Mouse (Mus musculus) cerebellum, postnatal 14 days (tissue): ENCODE data around the gene Olfr645.

Experiments
- DNase-seq, 2 experiments: peaks; one replicate each; pipeline ENCODE4 v3.0.0; 2021; ENCODE audit warnings: mixed read lengths in 2 of 2

Olfr645 gene

DNA sequence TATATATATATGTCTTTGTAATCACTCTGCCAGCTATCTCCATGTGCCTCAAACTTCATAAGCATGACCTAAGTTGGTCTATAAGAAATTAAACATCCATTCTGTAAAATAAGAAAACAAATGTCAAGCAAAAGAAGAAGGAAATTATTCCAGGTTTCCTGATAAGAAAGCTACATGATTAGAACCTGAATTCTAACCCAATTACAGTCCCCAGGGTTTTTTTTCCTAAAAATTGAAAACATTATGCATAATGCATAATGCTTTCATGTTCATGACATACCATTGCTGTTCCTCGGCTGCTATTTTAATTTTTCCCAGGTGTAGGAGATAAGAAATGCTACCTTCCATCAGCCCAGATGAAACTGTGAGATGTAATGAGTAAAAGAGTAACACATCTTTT lies at the start of gene Olfr645:
Olfr645 (minus strand) TSS at position 101 of the 400 bp plus-strand sequence.
- DNase-seq, result no peak

- no peak for DNase-seq
Observed at GRCm38 (mm10) chr7:104129726-104130125, 44.5 kb upstream of the Olfr645 start, which contains the start of gene Ubqln5. Gene Ubqln5, minus strand, starts transcription at chr7:104129826.

GRCm38 (mm10) chr7:104104757-104104972 lies 19.4 kb upstream of the Olfr645 start, which contains the start of gene Olfr646:
Gene Olfr646, plus strand, starts transcription at chr7:104104873.
- DNase-seq, result no peak

DNA sequence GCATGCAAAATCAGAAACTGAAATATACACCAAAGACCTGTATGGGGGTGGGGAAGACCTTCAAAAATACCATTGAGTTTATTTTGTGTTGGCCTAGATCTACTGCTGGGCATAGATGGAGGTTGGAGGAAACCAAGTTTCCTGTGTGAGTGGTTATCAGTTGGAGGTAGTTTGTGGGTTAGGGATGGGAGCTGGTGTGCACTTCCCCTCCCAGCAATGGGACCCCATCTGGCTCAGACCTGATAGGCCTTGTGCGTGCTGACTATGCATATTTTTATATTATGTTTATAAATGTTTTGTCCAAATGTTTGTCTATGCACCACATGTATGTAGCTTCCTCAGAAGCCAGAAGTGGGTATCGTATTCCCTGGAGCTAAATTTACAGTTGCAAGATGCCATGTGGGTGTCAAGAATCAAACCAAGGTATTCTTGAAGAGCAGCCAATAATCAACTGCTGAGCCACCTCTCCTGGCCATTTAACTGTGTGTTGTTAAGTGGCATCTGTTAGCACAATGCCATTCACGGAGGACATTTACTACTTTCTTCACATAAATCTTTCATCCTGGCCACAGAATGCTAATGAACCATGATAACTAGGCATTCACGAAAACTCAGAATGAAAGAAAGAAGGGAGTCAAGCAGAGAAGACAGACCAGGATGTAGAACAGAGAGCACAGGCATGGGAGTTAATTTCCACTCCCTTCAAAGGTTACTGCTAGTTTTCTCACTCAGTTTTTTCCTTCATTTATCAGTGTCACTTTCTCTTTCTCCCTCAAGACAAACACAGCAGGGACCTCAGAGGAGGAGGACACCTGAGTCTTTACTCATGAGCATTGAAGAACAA lies 18.9 kb upstream of the Olfr645 start:
- DNase-seq, result no peak

- no peak for DNase-seq
Observed at GRCm38 (mm10) chr7:104071769-104072168, 13.5 kb downstream of the Olfr645 start, which contains the start of gene Olfr644. Gene Olfr644, minus strand, starts transcription at chr7:104071869.

DNA sequence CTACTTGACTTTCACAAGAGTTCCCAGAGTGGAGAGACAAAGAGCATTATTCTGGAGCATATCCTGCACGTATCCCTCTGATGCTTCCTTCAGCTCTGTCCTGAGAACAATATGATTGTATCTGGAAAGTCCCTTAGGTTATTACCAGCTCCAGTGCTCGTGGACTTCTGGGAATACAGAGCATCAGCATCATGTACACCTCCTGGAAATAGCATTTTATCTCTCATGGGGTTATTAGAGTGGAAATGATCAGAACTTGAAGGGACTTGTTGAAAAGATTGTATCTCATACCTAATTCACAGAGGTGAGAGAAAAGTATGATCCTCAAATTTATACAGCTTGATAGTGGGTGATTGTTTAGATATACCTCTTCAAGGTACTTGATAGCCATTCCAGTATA lies 23.9 kb downstream of the Olfr645 start, which contains the start of gene 4930516K23Rik:
4930516K23Rik (minus strand) TSS at position 101 of the 400 bp plus-strand sequence.
- DNase-seq, result no peak

GRCm38 (mm10) chr7:104059215-104059614 lies 26.1 kb downstream of the Olfr645 start:
- no peak for DNase-seq

- DNase-seq, result no peak
Observed at GRCm38 (mm10) chr7:104052566-104052965, 32.7 kb downstream of the Olfr645 start, which contains the start of gene Olfr642. Gene Olfr642, minus strand, starts transcription at chr7:104052666.

DNA sequence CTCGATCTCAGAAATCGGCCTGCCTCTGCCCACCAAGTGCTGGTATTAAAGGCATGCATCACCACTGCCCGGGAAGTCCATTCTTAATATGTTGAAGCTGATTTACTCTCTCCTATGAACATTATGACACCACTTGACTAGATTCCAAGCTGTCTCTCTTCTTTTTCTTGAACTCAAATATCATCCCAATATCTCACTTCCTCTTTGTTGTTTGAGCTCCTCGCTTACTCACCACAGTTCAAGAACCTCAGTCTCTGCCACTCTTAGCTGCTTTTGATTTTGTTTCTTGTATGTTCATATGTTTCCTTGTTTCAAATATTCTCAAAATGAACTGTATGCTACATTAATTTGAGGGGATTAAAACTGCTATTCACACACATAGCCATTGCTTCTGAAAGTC lies 34.5 kb downstream of the Olfr645 start:
- no peak for DNase-seq

DNA sequence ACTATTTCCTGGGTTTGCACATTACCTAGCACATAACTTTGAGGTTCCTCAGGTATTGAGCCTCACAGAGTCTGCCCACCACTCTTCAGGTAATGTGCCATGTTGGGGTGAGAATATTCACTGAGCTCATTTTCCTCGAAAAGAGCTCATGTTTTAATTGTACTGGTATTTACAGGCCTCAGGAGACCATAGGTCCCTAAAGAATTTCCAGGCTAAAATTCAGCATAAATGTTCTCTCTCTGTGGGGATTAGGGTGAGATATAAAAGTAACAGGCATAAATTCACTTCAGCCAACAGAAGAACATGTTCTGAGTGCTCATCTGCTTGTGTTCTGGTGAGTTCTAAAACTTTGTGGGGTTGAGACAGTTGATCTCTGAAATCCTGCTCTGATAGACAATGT lies 50.1 kb downstream of the Olfr645 start, which contains the start of gene Olfr641:
Olfr641 (plus strand) TSS at position 301 of the 400 bp plus-strand sequence.
- DNase-seq, result no peak
